Mouse (Mus musculus): ENCODE data around the gene Zfp628.
A peak's percentile ranks its signal among the peaks of the same experiment; 100 is the strongest.
"Not testable (repeated sequence)": the region's sequence is repeated elsewhere in the genome, so short reads cannot be mapped to it uniquely, and the experiment has no call there.

Gene Zfp628

GRCm38 (mm10) chr7:4915007-4915665 lies at the start of gene Zfp628:
Gene Zfp628, plus strand, starts transcription at chr7:4915217.
- peak; percentile 97 for DNase-seq

DNA sequence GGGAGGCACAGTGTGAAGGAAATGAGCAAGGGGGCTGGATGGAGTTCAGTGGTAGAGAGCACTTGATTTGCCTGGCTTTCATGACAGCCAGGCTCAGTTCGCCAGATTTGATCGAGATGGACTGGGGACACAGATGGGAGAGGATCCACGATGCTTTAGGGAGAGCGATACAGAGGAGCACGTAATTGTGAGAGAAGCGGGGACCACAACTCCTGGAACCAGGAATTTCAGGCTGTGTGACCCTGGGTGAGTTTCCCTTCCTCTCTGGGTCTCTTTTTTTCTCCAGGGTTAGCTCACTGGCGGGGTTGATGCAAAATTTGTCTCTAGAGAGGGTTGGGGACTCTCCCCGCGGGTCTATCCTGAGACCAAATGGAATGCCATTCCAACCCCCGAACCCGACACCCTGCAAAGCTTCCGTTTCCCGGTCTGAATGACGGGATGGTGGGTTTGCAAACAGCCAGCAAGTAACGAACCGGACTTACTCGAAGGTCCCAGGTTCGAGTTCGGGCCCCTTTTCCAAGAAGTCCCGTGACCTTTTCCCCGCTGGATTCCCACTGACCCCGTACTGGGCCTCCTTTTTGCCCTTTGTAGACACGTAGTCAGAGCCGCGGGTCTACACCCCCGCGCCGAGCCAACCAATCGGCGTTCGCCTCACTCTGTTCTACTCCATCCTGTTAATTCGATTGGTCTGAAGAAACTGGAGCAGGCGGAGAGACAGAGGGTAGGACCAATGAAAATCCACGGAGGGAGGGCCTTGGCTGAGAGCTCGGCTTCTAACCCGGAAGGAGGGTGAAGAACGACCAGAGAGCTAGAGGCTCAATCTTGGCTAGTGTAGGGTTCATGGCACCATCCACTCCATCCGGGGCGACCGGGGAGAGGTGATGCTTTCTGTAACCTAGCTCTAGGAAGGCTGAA lies 49.2 kb upstream of the Zfp628 start:
- DNase-seq, result peak; percentile 98

GRCm38 (mm10) chr7:4866631-4867180 lies 48.3 kb upstream of the Zfp628 start:
- peak; percentile 37 for DNase-seq

DNA sequence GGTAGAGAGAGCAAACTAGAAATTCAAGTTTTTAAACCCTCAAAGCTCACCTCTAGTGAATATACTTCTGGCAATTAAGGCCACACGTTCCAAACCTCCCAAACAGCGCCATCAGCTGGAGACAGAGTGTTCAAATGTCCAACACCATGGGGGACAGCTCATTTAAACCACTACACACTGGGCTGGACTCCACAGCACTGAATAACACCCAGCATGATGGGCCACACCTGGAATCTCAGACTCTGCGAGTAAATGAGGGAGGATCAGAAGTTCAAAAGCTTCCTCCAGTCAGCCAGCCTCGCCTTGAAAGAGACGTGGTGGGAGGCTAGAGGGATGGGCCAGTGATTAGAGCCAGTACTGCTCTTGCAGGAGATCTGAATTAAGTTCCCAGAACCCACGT lies 44.9 kb upstream of the Zfp628 start, which contains the start of gene Isoc2b:
Gene Isoc2b (minus strand): TSS at position 126 of the 400 bp plus-strand sequence.
- no peak for DNase-seq

GRCm38 (mm10) chr7:4876753-4877221 lies 38.2 kb upstream of the Zfp628 start, which contains the start of gene Isoc2a:
Gene Isoc2a, plus strand, starts transcription at chr7:4877153.
- DNase-seq, result peak; percentile 94

- DNase-seq, result no peak
Measured at GRCm38 (mm10) chr7:4877226-4877625, 37.8 kb upstream of the Zfp628 start.

DNA sequence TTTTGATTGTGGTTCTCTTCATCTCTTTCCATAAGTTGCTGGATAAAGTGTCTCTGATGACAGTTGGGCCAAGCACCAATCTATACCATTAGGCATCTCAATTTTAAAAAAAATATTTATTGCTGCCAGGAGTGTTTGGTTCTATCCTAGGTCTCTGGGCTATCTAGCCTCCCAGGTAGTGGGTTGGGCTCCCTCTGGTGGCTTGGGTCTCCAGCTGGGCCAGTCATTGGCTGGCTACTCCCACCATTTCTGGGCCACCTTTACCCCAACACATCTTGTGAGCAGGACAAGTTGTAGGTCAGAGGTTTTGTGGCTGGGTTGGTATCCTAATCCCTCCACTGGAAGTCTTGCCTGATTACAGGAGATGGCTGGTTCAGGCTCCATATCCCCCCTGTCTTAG lies 36.8 kb upstream of the Zfp628 start:
- DNase-seq, result peak; percentile 33

DNA sequence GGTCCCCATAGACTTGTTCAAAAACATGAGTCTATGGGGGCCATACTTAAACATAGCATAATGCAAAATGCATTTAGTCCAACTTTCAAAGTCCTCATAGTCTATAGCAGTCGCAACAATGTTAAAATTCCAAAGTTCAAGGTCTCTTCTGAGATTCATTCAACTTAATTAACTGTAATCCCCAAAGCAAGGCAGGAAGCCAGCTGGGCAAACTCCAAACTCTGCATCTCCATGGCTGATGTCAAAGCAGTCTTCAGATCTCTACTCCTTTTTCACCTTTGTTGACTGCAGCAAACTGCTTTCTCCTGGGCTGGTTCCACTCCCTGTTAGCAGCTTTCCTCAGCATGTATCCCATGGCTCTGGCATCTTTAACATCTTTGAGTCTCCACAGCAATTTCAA lies 36.0 kb upstream of the Zfp628 start:
- DNase-seq, result not testable (repeated sequence)

- no peak for DNase-seq
Measured at GRCm38 (mm10) chr7:4886680-4887079, 28.3 kb upstream of the Zfp628 start.

DNA sequence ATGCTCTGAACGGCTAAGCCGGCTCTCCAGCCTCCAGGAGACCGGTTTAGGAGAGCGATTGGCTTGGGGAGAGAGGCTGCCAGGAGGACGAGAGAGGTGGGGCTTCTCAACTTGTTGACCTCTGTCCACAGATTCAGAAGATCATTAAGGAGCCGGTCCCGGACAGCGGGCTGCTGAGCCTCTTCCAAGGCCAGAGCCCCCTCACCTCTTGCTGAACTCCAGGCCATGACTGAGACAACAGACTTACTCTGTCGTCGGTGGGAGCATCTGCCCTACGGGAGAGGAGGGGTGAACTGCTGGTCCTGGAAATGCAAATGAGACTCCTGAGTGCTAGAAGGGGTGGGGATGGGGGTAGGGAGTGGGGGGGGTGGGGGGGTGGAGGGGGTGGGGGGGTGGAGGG lies 19.8 kb upstream of the Zfp628 start:
- DNase-seq, result no peak

GRCm38 (mm10) chr7:4898851-4899648 lies 16.0 kb upstream of the Zfp628 start:
- DNase-seq, result peak; percentile 42

- DNase-seq, result peak; percentile 39
Measured at GRCm38 (mm10) chr7:4899649-4900522, 15.1 kb upstream of the Zfp628 start.

DNA sequence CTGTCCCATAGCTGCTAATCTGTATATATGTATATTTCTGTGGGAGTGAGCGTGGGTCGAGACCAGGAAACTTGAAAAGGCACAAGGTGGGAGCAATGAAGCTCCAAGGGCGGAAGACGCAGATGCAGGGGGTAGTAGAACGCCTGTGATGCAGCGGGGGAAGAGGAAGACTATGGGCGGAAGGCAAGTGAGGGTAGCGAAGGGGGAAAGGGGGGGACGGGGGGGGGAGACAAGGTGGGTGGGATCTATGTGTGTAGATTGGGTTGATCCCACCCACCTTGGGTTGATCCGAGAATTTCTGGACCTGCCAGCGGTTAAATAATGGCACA lies 14.5 kb upstream of the Zfp628 start:
- DNase-seq, result no peak

DNA sequence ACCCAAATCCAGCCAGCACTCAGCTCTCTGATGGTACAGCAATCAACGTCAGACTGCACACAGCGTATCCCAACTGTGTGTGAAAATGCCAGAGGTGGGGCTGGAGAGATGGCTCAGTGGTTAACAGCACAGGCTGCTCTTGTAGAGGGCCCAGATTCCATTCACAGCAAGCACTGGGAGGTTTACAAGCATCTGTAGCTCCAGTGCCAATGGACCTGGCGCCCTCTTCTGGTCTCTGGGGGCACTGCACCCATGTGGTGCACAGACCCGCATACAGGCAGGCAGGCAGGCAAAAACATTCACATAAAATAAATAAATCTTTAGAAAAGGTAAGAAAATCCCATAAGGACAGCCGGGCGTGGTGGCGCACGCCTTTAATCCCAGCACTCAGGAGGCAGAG lies 13.8 kb upstream of the Zfp628 start:
- no peak for DNase-seq

DNA sequence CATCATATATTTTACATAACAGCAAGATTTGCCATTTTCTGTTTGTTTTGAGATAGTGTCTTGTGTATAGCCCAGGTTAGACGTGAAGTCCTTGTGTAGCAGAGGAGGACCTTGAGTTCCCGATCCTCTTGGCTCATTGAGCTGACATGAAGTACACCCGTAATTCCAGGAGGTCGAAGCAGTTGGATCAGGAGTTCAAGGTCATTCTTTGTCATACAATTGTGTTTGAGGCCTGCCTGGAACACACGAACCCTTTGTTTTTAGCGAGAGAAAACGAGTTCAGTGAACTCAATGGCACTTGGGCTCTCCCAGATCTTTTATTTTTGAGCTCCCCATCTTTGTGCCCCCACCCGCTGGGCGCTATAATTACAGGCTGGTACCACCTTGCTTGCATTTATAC lies 12.6 kb upstream of the Zfp628 start:
- no peak for DNase-seq

GRCm38 (mm10) chr7:4906466-4906950 lies 8.5 kb upstream of the Zfp628 start, which contains the start of gene Gm36210:
Gene Gm36210, minus strand, starts transcription at chr7:4906516.
- no peak for DNase-seq

DNA sequence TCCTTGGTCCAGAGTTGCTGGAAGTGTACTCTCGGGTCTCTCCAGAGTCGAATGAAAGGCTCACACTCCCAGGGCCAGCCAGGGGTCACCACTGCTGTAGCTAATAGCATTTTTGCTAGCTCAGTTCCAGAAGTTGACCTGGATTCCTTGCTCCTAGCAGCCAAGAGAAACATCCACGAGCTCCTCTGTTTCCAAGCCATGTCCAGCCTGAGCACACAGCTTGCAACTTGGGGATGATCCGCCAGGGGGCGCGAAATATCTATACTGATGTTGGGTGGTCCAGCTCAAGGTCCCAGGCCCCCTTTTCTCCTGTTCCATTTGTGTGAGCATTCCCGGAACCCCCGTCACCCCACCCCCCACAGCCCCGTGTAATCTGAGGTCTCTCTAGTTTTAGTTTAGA lies 3.5 kb upstream of the Zfp628 start:
- DNase-seq, result peak; percentile 58

DNA sequence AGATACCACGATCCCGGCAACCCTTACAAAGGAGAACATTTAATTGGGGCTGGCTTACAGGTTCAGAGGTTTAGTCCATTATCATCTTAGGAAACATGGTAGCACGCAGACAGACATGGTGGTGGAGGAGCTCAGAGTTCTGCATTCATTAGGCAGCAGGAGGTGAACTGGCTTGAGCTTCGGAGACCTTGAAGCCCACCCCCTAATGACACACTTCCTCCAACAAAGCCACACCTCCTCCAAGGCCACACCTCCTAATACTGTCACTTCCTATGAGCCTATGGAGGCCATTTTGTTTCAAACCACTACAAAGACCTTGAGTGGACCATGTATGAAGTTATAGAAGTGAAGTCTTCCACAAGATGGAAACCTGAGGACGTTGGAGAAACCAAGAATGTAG lies 2.8 kb upstream of the Zfp628 start:
- no peak for DNase-seq

DNA sequence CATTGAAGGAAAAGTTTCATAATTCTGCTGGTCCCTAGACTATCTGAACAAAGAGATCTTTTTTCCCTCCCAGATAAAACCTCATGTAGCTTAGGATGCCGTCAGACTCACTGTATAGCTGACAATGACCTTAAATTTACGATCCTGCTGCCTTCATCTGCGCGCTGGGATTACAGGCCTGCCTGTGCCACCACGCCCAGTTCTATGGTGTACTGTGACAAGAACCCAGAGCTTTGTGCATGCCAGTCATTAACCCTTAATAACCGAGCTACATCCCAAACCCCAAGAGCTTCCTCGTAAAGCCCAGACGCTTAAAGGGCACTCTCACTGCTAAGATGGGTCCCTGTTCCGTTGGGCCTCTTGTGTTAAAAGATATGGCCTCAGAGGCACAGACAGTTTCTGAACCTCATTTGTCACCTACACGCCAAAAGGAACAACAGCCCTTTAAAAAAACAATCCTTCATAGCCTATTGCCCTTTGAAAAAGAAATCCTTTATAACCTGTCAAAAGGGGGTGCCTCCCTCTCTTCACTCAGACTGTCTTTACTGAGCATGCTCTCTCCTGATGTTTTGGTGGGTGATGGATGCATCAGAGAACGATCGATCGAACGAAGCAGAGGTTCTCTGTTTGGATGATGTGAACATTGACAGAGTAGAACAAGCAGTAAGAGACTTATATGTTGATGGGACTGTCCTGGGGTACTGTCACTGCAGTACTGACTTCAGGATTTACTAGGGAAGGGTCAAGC lies 826 bp downstream of the Zfp628 start:
- peak; percentile 60 for DNase-seq

DNA sequence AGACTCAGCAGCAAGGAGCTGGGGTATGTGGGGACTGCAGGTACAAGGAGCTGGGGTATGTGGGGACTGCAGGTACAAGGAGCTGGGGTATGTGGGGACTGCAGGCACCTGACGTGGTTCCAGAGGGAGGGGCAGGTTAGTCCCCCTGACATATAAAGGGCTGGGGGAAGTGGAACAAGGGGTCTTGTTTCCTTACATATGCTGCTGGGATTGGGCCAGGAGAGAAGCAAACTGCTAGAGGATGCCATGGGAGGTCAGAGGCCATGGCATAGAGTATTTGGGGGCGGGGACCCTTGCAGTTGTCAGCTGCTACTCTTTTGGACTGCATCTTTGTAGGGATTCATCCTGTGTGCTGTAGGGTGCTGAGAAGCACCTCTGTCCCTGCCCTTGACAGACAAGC lies 2.5 kb downstream of the Zfp628 start:
- peak; percentile 54 for DNase-seq

- DNase-seq, result no peak
Measured at GRCm38 (mm10) chr7:4918681-4919080, 3.7 kb downstream of the Zfp628 start.
